Mouse (Mus musculus): Measurements from ENCODE around the gene Rbm24. TPM values are rescaled to one million over a fixed set of nuclear protein-coding genes. Genes with fewer than 3 reads are reported as not detected.

The Rbm24 gene
- polyA plus RNA-seq, 1 experiment: 0.97 TPM

- H3K9ac ChIP-seq (ENCODE audit: low read depth, poor library complexity, severe bottlenecking): no peak overlapping the region
- H3K9me3 ChIP-seq (replicated peaks; ENCODE audit: control insufficient read depth, insufficient read depth, low read length, poor library complexity, severe bottlenecking): no peaks in the 10 kb centered on the region
- no peak overlapping the region for H3K4me3 ChIP-seq (ENCODE audit: low read depth, low read length)
- no peaks in the 10 kb centered on the region for H3K27me3 ChIP-seq (ENCODE audit: control insufficient read depth, insufficient read depth, low read length, poor library complexity, severe bottlenecking)
- no peaks in the 10 kb centered on the region for H3K4me1 ChIP-seq (ENCODE audit: control insufficient read depth, insufficient read depth, low read length)
- H3K27ac ChIP-seq (ENCODE audit: insufficient read depth, low read length): no peak overlapping the region
- TF ChIP-seq EP300 (IDR thresholded peaks at IDR 0.05; ENCODE audit: insufficient read depth, low read depth, low read length) (no peak), CTCF (IDR thresholded peaks at IDR 0.05; ENCODE audit: low read depth, low read length) (no peak)
- no peaks in the 10 kb centered on the region for H3K36me3 ChIP-seq (ENCODE audit: control insufficient read depth, insufficient read depth, low read length, poor library complexity, severe bottlenecking)
Measured at GRCm38 (mm10) chr13:46393936-46394335, 24.3 kb upstream of the Rbm24 start.

- Histone ChIP-seq H3K4me3 (ENCODE audit: low read depth, low read length) (no peak overlapping the region), H3K4me1 (ENCODE audit: control insufficient read depth, insufficient read depth, low read length) (no peaks in the 10 kb centered on the region), H3K9ac (ENCODE audit: low read depth, poor library complexity, severe bottlenecking) (no peak overlapping the region), H3K9me3 (replicated peaks; ENCODE audit: control insufficient read depth, insufficient read depth, low read length, poor library complexity, severe bottlenecking) (0 out of 2 replicates have a peak, but pooled peaks cover under 1% of the 10 kb centered on the region), H3K36me3 (ENCODE audit: control insufficient read depth, insufficient read depth, low read length, poor library complexity, severe bottlenecking) (no peaks in the 10 kb centered on the region), H3K27ac (ENCODE audit: insufficient read depth, low read length) (no peak overlapping the region), H3K27me3 (ENCODE audit: control insufficient read depth, insufficient read depth, low read length, poor library complexity, severe bottlenecking) (no peaks in the 10 kb centered on the region)
- TF ChIP-seq EP300 (IDR thresholded peaks at IDR 0.05; ENCODE audit: insufficient read depth, low read depth, low read length): no peak
- no peak for TF ChIP-seq CTCF (IDR thresholded peaks at IDR 0.05; ENCODE audit: low read depth, low read length)
- no peak for TF ChIP-seq POLR2A (IDR thresholded peaks at IDR 0.05; ENCODE audit: insufficient read depth, low read length)
Measured at GRCm38 (mm10) chr13:46397235-46397634, 21.0 kb upstream of the Rbm24 start.

- H3K4me3 ChIP-seq (ENCODE audit: low read depth, low read length): no peak overlapping the region
- no peak for TF ChIP-seq CTCF (IDR thresholded peaks at IDR 0.05; ENCODE audit: low read depth, low read length)
- TF ChIP-seq POLR2A (IDR thresholded peaks at IDR 0.05; ENCODE audit: insufficient read depth, low read length): no peak
- no peak for TF ChIP-seq EP300 (IDR thresholded peaks at IDR 0.05; ENCODE audit: insufficient read depth, low read depth, low read length)
- no peak overlapping the region for H3K9ac ChIP-seq (ENCODE audit: low read depth, poor library complexity, severe bottlenecking)
- H3K9me3 ChIP-seq (replicated peaks; ENCODE audit: control insufficient read depth, insufficient read depth, low read length, poor library complexity, severe bottlenecking): 0 out of 2 replicates have a peak, but pooled peaks cover 2% of the 10 kb centered on the region
- no peaks in the 10 kb centered on the region for H3K4me1 ChIP-seq (ENCODE audit: control insufficient read depth, insufficient read depth, low read length)
- no peak overlapping the region for H3K27ac ChIP-seq (ENCODE audit: insufficient read depth, low read length)
- H3K36me3 ChIP-seq (ENCODE audit: control insufficient read depth, insufficient read depth, low read length, poor library complexity, severe bottlenecking): no peaks in the 10 kb centered on the region
- H3K27me3 ChIP-seq (ENCODE audit: control insufficient read depth, insufficient read depth, low read length, poor library complexity, severe bottlenecking): no peaks in the 10 kb centered on the region
Measured at GRCm38 (mm10) chr13:46407151-46407550, 11.1 kb upstream of the Rbm24 start.

GRCm38 (mm10) chr13:46412247-46412646, 6.0 kb upstream of the Rbm24 start:
- TF ChIP-seq CTCF (IDR thresholded peaks at IDR 0.05; ENCODE audit: low read depth, low read length) (no peak), EP300 (IDR thresholded peaks at IDR 0.05; ENCODE audit: insufficient read depth, low read depth, low read length) (no peak), POLR2A (IDR thresholded peaks at IDR 0.05; ENCODE audit: insufficient read depth, low read length) (no peak)
- Histone ChIP-seq H3K9me3 (replicated peaks; ENCODE audit: control insufficient read depth, insufficient read depth, low read length, poor library complexity, severe bottlenecking) (no peaks in the 10 kb centered on the region), H3K9ac (ENCODE audit: low read depth, poor library complexity, severe bottlenecking) (no peak overlapping the region), H3K4me3 (ENCODE audit: low read depth, low read length) (no peak overlapping the region), H3K4me1 (ENCODE audit: control insufficient read depth, insufficient read depth, low read length) (no peaks in the 10 kb centered on the region), H3K27me3 (ENCODE audit: control insufficient read depth, insufficient read depth, low read length, poor library complexity, severe bottlenecking) (peaks cover 2% of the 10 kb centered on the region; the same call in 1 of the 2 replicates), H3K36me3 (ENCODE audit: control insufficient read depth, insufficient read depth, low read length, poor library complexity, severe bottlenecking) (no peaks in the 10 kb centered on the region), H3K27ac (ENCODE audit: insufficient read depth, low read length) (no peak overlapping the region)

- Histone ChIP-seq H3K9ac (ENCODE audit: low read depth, poor library complexity, severe bottlenecking) (no peak overlapping the region), H3K9me3 (replicated peaks; ENCODE audit: control insufficient read depth, insufficient read depth, low read length, poor library complexity, severe bottlenecking) (no peaks in the 10 kb centered on the region), H3K27ac (ENCODE audit: insufficient read depth, low read length) (no peak overlapping the region), H3K36me3 (ENCODE audit: control insufficient read depth, insufficient read depth, low read length, poor library complexity, severe bottlenecking) (no peaks in the 10 kb centered on the region), H3K27me3 (ENCODE audit: control insufficient read depth, insufficient read depth, low read length, poor library complexity, severe bottlenecking) (peaks cover 2% of the 10 kb centered on the region), H3K4me3 (ENCODE audit: low read depth, low read length) (no peak overlapping the region), H3K4me1 (ENCODE audit: control insufficient read depth, insufficient read depth, low read length) (no peaks in the 10 kb centered on the region)
- TF ChIP-seq EP300 (IDR thresholded peaks at IDR 0.05; ENCODE audit: insufficient read depth, low read depth, low read length) (no peak), POLR2A (IDR thresholded peaks at IDR 0.05; ENCODE audit: insufficient read depth, low read length) (no peak), CTCF (IDR thresholded peaks at IDR 0.05; ENCODE audit: low read depth, low read length) (no peak)
Measured at GRCm38 (mm10) chr13:46413588-46413987, 4.6 kb upstream of the Rbm24 start.

- Histone ChIP-seq H3K27ac (ENCODE audit: insufficient read depth, low read length) (no peak overlapping the region), H3K9ac (ENCODE audit: low read depth, poor library complexity, severe bottlenecking) (no peak overlapping the region), H3K9me3 (replicated peaks; ENCODE audit: control insufficient read depth, insufficient read depth, low read length, poor library complexity, severe bottlenecking) (no peaks in the 10 kb centered on the region), H3K36me3 (ENCODE audit: control insufficient read depth, insufficient read depth, low read length, poor library complexity, severe bottlenecking) (no peaks in the 10 kb centered on the region), H3K4me1 (ENCODE audit: control insufficient read depth, insufficient read depth, low read length) (no peaks in the 10 kb centered on the region), H3K4me3 (ENCODE audit: low read depth, low read length) (no peak overlapping the region), H3K27me3 (ENCODE audit: control insufficient read depth, insufficient read depth, low read length, poor library complexity, severe bottlenecking) (peaks cover 5% of the 10 kb centered on the region)
- no peak for TF ChIP-seq POLR2A (IDR thresholded peaks at IDR 0.05; ENCODE audit: insufficient read depth, low read length)
Measured at GRCm38 (mm10) chr13:46414050-46414449, 4.2 kb upstream of the Rbm24 start.

All from ES-Bruce4 (cell line).